ENCODE assay signal across 18 mouse cellular contexts in the genomic region with DNA sequence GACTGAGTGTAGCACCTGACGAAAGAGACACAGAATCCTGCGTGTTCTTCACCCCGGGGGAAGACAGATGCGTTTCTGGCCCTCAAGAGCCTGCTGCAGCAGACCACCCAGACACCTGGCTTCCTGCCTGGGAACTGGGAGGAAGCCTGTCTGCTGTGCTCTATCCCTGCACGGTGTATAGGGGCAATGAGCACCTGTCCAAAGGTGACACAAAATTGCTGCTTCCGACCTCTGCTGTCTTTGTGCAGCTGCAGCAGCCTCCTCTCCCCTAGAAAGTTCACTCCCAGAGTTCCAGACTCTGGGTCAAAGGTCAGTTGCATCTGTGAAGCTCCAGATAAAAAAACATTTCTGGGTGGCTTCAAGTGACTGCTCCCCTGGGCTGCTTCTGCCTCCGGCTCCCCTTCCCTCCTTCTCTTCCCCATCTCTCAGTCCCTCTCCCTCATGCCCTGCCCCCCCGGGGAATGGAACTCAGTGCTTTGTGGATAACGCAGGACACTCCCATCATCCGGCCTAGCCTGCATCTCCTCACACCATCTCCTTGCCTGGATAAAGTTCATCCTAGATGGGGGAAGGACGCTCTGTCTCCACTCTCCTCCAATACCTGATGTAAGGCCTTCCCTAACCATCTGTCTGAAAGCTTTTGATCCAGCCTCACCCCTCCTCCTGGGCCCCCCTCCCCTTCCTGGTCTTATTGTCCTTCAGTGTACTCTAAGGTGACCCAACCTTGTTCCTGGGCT. TPM values are rescaled to one million over a fixed set of nuclear protein-coding genes. Genes with fewer than 3 reads are reported as not detected.
DNase-seq lines count a peak whose midpoint lies in the region; ATAC-seq and TF ChIP-seq lines count a peak whose summit lies in the region.
"Had no signal": no experiment of that assay in that cellular context is flagged by ENCODE, and none has a peak within 500 bp of the region (broad histone marks: within the 10 kb centered on the region; RNA-seq: fewer than 3 reads in every experiment).

No protein-coding gene starts in this region.

- H3K4me3 ChIP-seq in forebrain, embryonic 14.5 days (ENCODE audit: low read depth, low read length), result no peak overlapping the region
- H3K4me3 ChIP-seq in forebrain, embryonic 16.5 days (replicated peaks; ENCODE audit: low read length), result no peak overlapping the region
- no peak overlapping the region for H3K4me3 ChIP-seq in liver, embryonic 16.5 days (ENCODE audit: low read depth, low read length)
- H3K4me3 ChIP-seq in liver, embryonic 12.5 days, result no peak overlapping the region
- no peak overlapping the region for H3K4me3 ChIP-seq in stomach, embryonic 16.5 days (replicated peaks; ENCODE audit: low read length)
- H3K4me3 ChIP-seq: forebrain, embryonic 15.5 days; gastrocnemius, adult 2 months; heart, adult 2 months; hindbrain, embryonic 10.5 days; liver, embryonic 15.5 days; neural tube, embryonic 13.5 days had no signal

- H3K27ac ChIP-seq in forebrain, embryonic 14.5 days (ENCODE audit: low read depth, low read length), result no peak overlapping the region
- H3K27ac ChIP-seq in forebrain, embryonic 16.5 days (ENCODE audit: low read length), result no peak overlapping the region
- H3K27ac ChIP-seq in liver, embryonic 16.5 days (ENCODE audit: low read length), result no peak overlapping the region
- no peak overlapping the region for H3K27ac ChIP-seq in liver, embryonic 12.5 days
- no peak overlapping the region for H3K27ac ChIP-seq in stomach, embryonic 16.5 days (ENCODE audit: low read length)
- H3K27ac ChIP-seq: forebrain, embryonic 15.5 days; gastrocnemius, adult 2 months; heart, adult 2 months; hindbrain, embryonic 10.5 days; liver, embryonic 15.5 days; neural tube, embryonic 13.5 days had no signal

- TF ChIP-seq CTCF in brain, embryonic 14.5 days (IDR thresholded peaks at IDR 0.05; ENCODE audit: borderline replicate concordance, extremely low read depth, insufficient read depth, insufficient read length), result no peak

- no peaks in the 10 kb centered on the region for H3K9me3 ChIP-seq in forebrain, embryonic 14.5 days (replicated peaks; ENCODE audit: control insufficient read depth, low read length)
- H3K9me3 ChIP-seq in forebrain, embryonic 16.5 days (ENCODE audit: control insufficient read depth, low read length), result no peaks in the 10 kb centered on the region
- H3K9me3 ChIP-seq in liver, embryonic 16.5 days (replicated peaks; ENCODE audit: control insufficient read depth, low read length), result no peaks in the 10 kb centered on the region
- H3K9me3 ChIP-seq in liver, embryonic 12.5 days (replicated peaks), result no peaks in the 10 kb centered on the region
- H3K9me3 ChIP-seq in stomach, embryonic 16.5 days (replicated peaks; ENCODE audit: control insufficient read depth, low read length), result no peaks in the 10 kb centered on the region
- H3K9me3 ChIP-seq: forebrain, embryonic 15.5 days; hindbrain, embryonic 10.5 days; liver, embryonic 15.5 days; neural tube, embryonic 13.5 days had no signal

- H3K4me2 ChIP-seq in forebrain, embryonic 14.5 days (ENCODE audit: low read length), result no peak overlapping the region
- H3K4me2 ChIP-seq in forebrain, embryonic 16.5 days (ENCODE audit: low read length), result no peak overlapping the region
- no peak overlapping the region for H3K4me2 ChIP-seq in liver, embryonic 16.5 days (ENCODE audit: low read depth, low read length)
- no peak overlapping the region for H3K4me2 ChIP-seq in liver, embryonic 12.5 days
- H3K4me2 ChIP-seq in stomach, embryonic 16.5 days (ENCODE audit: low read depth, low read length), result no peak overlapping the region
- H3K4me2 ChIP-seq: forebrain, embryonic 15.5 days; liver, embryonic 15.5 days; neural tube, embryonic 13.5 days had no signal

- no peak for TF ChIP-seq POLR2A in brain, embryonic 14.5 days (IDR thresholded peaks at IDR 0.05; ENCODE audit: borderline replicate concordance, extremely low read depth, insufficient read depth, insufficient read length, poor library complexity, severe bottlenecking)

- ATAC-seq in forebrain, embryonic 14.5 days, result no peak
- no peak for ATAC-seq in forebrain, embryonic 16.5 days
- 0 out of 2 replicates have a peak, but pooled peaks have one; percentile 32 for ATAC-seq in liver, embryonic 16.5 days (ENCODE audit: low read depth)
- no peak for ATAC-seq in liver, embryonic 12.5 days
- ATAC-seq in stomach, embryonic 16.5 days (ENCODE audit: insufficient read depth, low FRiP score), result peak; percentile 60; the same call in 1 of the 2 replicates
- ATAC-seq: forebrain, embryonic 15.5 days had no signal

- 68% methylated on average over 11 of the region's 11 CpGs for WGBS in forebrain, embryonic 14.5 days
- WGBS in forebrain, embryonic 16.5 days, result 61% methylated on average over 11 of the region's 11 CpGs
- WGBS in liver, embryonic 16.5 days (ENCODE audit: insufficient replicate concordance), result 52% methylated on average over 11 of the region's 11 CpGs
- 43% methylated on average over 11 of the region's 11 CpGs for WGBS in liver, embryonic 12.5 days (ENCODE audit: insufficient replicate concordance)
- 42% methylated on average over 11 of the region's 11 CpGs for WGBS in stomach, embryonic 16.5 days

- H3K9ac ChIP-seq in forebrain, embryonic 14.5 days (ENCODE audit: low read length), result no peak overlapping the region
- no peak overlapping the region for H3K9ac ChIP-seq in forebrain, embryonic 16.5 days (replicated peaks; ENCODE audit: low read depth, low read length)
- no peak overlapping the region for H3K9ac ChIP-seq in liver, embryonic 16.5 days (ENCODE audit: low read depth, low read length)
- H3K9ac ChIP-seq in liver, embryonic 12.5 days, result no peak overlapping the region
- no peak overlapping the region for H3K9ac ChIP-seq in stomach, embryonic 16.5 days (ENCODE audit: low read length)
- H3K9ac ChIP-seq: forebrain, embryonic 15.5 days; liver, embryonic 15.5 days; neural tube, embryonic 13.5 days had no signal

- no peaks in the 10 kb centered on the region for H3K4me1 ChIP-seq in forebrain, embryonic 14.5 days (ENCODE audit: control insufficient read depth, insufficient read depth, low read length)
- no peaks in the 10 kb centered on the region for H3K4me1 ChIP-seq in forebrain, embryonic 16.5 days (replicated peaks; ENCODE audit: control insufficient read depth, insufficient read depth, low read length)
- peaks cover 3% of the 10 kb centered on the region; the same call in 1 of the 2 replicates for H3K4me1 ChIP-seq in liver, embryonic 16.5 days (ENCODE audit: control insufficient read depth, low read depth, low read length)
- 0 out of 2 replicates have a peak, but pooled peaks cover 6% of the 10 kb centered on the region for H3K4me1 ChIP-seq in liver, embryonic 12.5 days
- no peaks in the 10 kb centered on the region for H3K4me1 ChIP-seq in stomach, embryonic 16.5 days (ENCODE audit: control insufficient read depth, insufficient read depth, low read length)
- H3K4me1 ChIP-seq: forebrain, embryonic 15.5 days had no signal

- peak; percentile 15 for DNase-seq in forebrain, embryonic 14.5 days (ENCODE audit: low spot score)
- DNase-seq in brain, embryonic 14.5 days (ENCODE audit: low read depth), result peak; percentile 23
- DNase-seq in frontal cortex, adult 2 months (ENCODE audit: extremely low spot score in 1 of 2, low spot score in 1 of 2), result no peak
- no peak for DNase-seq in spleen, adult 18-20 months
- DNase-seq: cerebellum, adult 9-10 months; gastrocnemius, adult 2 months; heart, adult 2 months; kidney, adult 8-10 months; layer of hippocampus, postnatal 36 days; lung, postnatal 14 days had no signal

- peaks cover 19% of the 10 kb centered on the region; the same call in 1 of the 2 replicates for H3K36me3 ChIP-seq in forebrain, embryonic 14.5 days (ENCODE audit: control insufficient read depth, insufficient read depth, low read length)
- H3K36me3 ChIP-seq in forebrain, embryonic 16.5 days (ENCODE audit: control insufficient read depth, insufficient read depth), result peaks cover 5% of the 10 kb centered on the region; the same call in 1 of the 2 replicates
- no peaks in the 10 kb centered on the region for H3K36me3 ChIP-seq in liver, embryonic 16.5 days (ENCODE audit: control insufficient read depth, insufficient read depth)
- no peaks in the 10 kb centered on the region for H3K36me3 ChIP-seq in liver, embryonic 12.5 days
- 0 out of 2 replicates have a peak, but pooled peaks cover 4% of the 10 kb centered on the region for H3K36me3 ChIP-seq in stomach, embryonic 16.5 days (ENCODE audit: control insufficient read depth, insufficient read depth, low read length)
- H3K36me3 ChIP-seq: liver, embryonic 15.5 days had no signal

- no peaks in the 10 kb centered on the region for H3K27me3 ChIP-seq in forebrain, embryonic 14.5 days (replicated peaks; ENCODE audit: control insufficient read depth, insufficient read depth, low read length)
- H3K27me3 ChIP-seq in forebrain, embryonic 16.5 days (replicated peaks; ENCODE audit: control insufficient read depth, insufficient read depth, low read length), result no peaks in the 10 kb centered on the region
- H3K27me3 ChIP-seq in liver, embryonic 16.5 days (ENCODE audit: control insufficient read depth, insufficient read depth, low read depth, low read length), result no peaks in the 10 kb centered on the region
- H3K27me3 ChIP-seq in liver, embryonic 12.5 days (replicated peaks), result no peaks in the 10 kb centered on the region
- H3K27me3 ChIP-seq in stomach, embryonic 16.5 days (ENCODE audit: control insufficient read depth, insufficient read depth, low read length), result no peaks in the 10 kb centered on the region
- H3K27me3 ChIP-seq: forebrain, embryonic 15.5 days; liver, embryonic 15.5 days; neural tube, embryonic 13.5 days had no signal

RNA-seq across cellular contexts. Expression of gene Wdr4, which starts 40.5 kb away (rescaled TPM):
- 31.3 and 34.3 TPM in 2 replicates for polyA plus RNA-seq in forebrain, embryonic 14.5 days (2014; fragmentation: Nextera tagmentation; extraction: Ambion mirVana)
- polyA plus RNA-seq in forebrain, embryonic 16.5 days (2015; fragmentation: Nextera tagmentation; extraction: Ambion mirVana), result 39.4 and 43.8 TPM in 2 replicates
- polyA plus RNA-seq in liver, embryonic 16.5 days (2015; fragmentation: Nextera tagmentation; extraction: Ambion mirVana), result 15.8 and 16.4 TPM in 2 replicates
- 42.2 and 46.1 TPM in 2 replicates for polyA plus RNA-seq in liver, embryonic 12.5 days (2016; fragmentation: Nextera tagmentation; extraction: Ambion mirVana)
- polyA plus RNA-seq in brain, embryonic 14.5 days (2012; rRNA removed), result 40.9 and 50.4 TPM in 2 replicates
- polyA plus RNA-seq in stomach, embryonic 16.5 days (2015; fragmentation: Nextera tagmentation; extraction: Ambion mirVana), result 33.8 and 42.3 TPM in 2 replicates
- 24.8 and 30.3 TPM in 2 replicates for polyA plus RNA-seq in frontal cortex, adult 2 months (2012; rRNA removed)

RNA-seq across cellular contexts. Expression of gene Ndufv3, which starts 40.6 kb away (rescaled TPM):
- 377 and 457 TPM in 2 replicates for polyA plus RNA-seq in forebrain, embryonic 14.5 days (2014; fragmentation: Nextera tagmentation; extraction: Ambion mirVana)
- polyA plus RNA-seq in forebrain, embryonic 16.5 days (2015; fragmentation: Nextera tagmentation; extraction: Ambion mirVana), result 294 and 316 TPM in 2 replicates
- 169 and 174 TPM in 2 replicates for polyA plus RNA-seq in liver, embryonic 16.5 days (2015; fragmentation: Nextera tagmentation; extraction: Ambion mirVana)
- 214 and 215 TPM in 2 replicates for polyA plus RNA-seq in liver, embryonic 12.5 days (2016; fragmentation: Nextera tagmentation; extraction: Ambion mirVana)
- 150 and 186 TPM in 2 replicates for polyA plus RNA-seq in brain, embryonic 14.5 days (2012; rRNA removed)
- polyA plus RNA-seq in stomach, embryonic 16.5 days (2015; fragmentation: Nextera tagmentation; extraction: Ambion mirVana), result 311 and 321 TPM in 2 replicates
- polyA plus RNA-seq in frontal cortex, adult 2 months (2012; rRNA removed), result 313 and 363 TPM in 2 replicates

Comparison
In these comparisons a context has a peak if more than half of its experiments do, and no peak if none do; other contexts are left out.
1. ATAC-seq: peak in liver, embryonic 16.5 days (single experiment) and stomach, embryonic 16.5 days (single experiment); none in forebrain, embryonic 14.5 days (single experiment), forebrain, embryonic 16.5 days (single experiment) and liver, embryonic 12.5 days (single experiment).
2. DNase-seq: peak in forebrain, embryonic 14.5 days (single experiment) and brain, embryonic 14.5 days (single experiment); none in frontal cortex, adult 2 months (0 of 2) and spleen, adult 18-20 months (0 of 2).